Mouse (Mus musculus) adrenal gland, postnatal 14 days (tissue): ENCODE measurements around the gene Hoxd8. TPM values are rescaled to one million over a fixed set of nuclear protein-coding genes. Genes with fewer than 3 reads are reported as not detected.
A peak's percentile ranks its signal among the peaks of the same experiment; 100 is the strongest.

Experiments
- DNase-seq: peaks from one replicate; pipeline ENCODE4 v3.0.0; 2021; ENCODE audit warnings: mixed read lengths
- total RNA-seq: library from RNA; stranded (reverse); gene quantifications from 2 replicates; pipeline ENCODE4 v1.2.3, GENCODE M21; 2021

The Hoxd8 gene
- total RNA-seq, 1 experiment from 2014 or later: 24.6 TPM

DNA sequence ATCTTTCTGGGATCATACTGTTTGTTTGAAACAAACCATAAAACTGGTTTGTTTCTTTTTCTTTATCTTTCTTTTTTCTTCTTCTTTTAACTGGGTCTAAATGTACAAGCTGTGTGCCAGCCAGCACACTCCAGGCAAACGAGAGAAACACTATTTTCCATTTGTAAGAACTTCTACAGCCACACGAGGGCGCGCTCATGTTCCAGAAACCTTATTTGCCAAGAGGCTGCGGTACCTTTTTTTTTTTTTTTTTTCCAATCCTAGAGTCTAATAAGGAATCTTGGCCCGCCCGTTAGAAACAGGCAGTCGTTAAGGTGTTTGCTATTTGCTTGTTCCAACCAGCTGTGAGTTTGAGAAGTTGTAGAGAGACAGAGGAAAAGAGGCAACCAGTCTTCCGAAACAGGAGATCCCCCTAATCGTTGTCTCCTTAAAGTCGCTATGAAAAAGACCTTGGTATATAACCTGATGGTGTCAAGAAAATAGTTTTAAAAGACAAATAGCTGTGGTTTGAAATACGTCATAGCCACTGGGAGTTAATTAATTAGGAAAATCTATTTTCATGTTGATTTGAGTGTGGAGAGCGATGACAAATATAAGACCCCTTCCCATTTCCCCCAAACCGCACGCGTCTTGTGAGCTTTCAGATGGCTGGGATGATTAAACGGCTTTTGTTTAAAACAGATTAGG, 18.0 kb upstream of the Hoxd8 start:
- peak; percentile 79 for DNase-seq

DNA sequence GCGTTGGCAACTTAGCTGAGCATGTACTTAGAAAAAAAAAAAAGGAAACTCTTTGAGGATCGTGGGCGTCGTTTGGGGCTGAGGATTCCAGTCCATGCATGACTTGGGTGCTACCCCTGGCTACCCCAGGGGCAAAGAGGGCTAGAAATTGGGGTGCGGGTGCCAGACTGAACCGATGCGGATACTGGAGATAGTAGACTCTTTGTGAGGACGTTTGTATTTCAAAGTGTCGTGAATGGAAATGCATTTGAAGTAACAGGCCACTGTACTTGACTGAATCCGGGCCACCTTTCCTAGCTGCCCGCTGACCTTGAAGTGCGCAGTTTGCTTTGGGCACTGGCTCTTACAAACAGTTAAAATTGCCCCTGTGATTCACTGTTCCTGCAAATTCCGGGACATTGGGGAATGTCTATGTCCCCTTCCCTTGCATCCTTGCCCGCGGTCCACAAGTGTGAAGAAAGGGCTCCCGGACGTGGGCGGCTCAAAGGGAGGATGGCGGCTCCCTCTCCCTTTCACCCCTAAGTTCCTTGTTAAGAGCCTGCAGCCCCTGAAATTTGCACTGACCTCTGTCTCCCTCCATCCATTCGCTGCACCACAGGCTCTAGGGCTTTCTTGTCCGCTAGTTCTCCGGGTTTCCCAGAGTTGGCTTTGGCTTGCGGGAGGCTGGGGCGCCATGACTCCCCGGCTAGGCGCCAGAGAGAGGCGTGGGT, 17.3 kb upstream of the Hoxd8 start:
- no peak for DNase-seq

DNA sequence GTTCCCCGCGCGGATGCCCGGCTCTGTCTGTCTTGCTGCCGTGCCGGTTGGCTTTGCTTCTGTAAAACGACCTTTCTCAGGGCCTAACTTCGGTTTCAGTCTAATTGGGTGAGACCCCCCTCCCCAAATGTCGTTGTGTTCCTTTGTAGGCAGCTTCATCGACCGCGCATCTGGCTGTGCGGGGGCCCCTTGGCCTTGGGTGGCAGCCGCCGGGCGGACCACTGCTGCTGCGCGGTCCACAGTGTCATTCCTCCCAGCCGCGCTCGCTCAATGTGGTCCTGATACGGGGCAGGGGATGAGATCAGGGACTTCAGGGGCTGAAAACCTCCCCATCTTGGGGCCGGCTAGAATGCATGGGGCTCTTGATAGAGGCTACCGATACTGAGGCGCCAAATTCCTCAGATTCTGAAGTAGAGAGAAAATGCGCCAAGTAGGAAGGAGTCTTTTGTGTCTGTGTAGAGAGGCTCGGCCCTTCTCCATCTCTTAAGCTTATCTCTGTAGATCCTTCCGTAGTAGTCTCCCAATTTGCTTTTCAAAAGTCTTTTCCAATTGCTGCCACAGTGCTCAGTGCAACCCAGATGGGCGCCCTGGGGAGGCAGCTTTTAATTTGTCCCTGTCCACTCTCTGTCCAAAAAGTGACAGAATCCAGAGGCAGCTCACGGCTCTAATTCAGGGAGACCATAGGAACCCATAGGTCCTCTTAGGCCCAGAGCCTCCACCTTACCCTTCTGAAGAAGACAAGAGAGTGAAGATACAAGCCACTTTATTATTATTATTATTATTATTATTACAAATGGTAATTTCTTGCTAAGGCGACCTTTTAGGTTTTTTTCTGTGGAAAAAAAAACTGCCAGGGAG, 16.5 kb upstream of the Hoxd8 start:
- peak; percentile 4 for DNase-seq

- peak; percentile 3 for DNase-seq
Observed at GRCm38 (mm10) chr2:74688795-74689573, 15.4 kb upstream of the Hoxd8 start.

- peak; percentile 3 for DNase-seq
Observed at GRCm38 (mm10) chr2:74689574-74690337, 14.7 kb upstream of the Hoxd8 start.

- no peak for DNase-seq
Observed at GRCm38 (mm10) chr2:74690338-74690716, 14.1 kb upstream of the Hoxd8 start.

DNA sequence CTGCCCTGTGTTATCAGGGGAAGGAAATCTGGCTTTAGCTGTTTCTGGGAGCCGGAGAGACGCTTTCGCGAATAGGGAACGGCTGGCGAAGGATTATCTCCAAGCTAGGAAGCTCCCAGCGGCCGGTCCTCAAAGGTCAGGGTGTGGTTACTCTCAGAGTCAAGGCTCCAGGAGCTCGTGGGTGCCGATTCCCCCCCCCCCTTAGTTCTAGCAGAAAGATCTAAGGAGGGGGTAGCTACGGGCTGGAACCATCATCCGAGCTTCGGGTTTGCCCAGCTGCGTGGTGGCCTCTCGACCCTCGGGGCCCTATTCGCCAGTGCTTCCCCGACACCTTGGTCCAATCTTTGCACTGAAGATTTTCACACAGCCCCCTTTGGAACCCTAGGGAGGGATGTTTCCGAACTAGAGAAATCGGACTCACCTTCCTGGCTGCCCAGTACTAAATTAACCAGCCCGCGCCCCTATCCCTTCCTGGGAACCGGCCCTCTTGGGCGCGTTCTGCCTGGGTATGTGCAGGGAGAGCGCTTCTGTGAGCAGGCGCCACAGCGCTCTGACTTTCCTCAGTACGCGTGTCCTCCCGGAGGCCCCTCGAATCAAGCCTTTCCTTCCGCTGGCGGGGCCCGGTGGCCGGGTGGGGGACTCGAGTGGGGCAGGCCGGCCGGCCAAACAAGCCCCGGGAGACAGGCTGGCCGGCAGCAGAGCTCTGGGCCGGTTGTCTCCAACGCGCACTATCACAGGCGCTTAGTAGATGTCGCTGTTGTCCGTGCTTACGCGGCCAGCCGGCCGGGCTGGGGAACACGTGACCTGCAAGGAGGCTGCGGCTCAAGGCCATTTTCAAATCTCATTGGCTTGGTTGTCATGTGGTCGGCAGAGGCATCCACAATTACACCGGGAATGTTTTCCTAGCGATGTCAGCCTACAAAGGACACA, 13.1 kb upstream of the Hoxd8 start, which contains the start of gene Hoxd10:
TSS of gene Hoxd10 (plus strand) at position 903 of the 930 bp plus-strand sequence.
- peak; percentile 82 for DNase-seq

DNA sequence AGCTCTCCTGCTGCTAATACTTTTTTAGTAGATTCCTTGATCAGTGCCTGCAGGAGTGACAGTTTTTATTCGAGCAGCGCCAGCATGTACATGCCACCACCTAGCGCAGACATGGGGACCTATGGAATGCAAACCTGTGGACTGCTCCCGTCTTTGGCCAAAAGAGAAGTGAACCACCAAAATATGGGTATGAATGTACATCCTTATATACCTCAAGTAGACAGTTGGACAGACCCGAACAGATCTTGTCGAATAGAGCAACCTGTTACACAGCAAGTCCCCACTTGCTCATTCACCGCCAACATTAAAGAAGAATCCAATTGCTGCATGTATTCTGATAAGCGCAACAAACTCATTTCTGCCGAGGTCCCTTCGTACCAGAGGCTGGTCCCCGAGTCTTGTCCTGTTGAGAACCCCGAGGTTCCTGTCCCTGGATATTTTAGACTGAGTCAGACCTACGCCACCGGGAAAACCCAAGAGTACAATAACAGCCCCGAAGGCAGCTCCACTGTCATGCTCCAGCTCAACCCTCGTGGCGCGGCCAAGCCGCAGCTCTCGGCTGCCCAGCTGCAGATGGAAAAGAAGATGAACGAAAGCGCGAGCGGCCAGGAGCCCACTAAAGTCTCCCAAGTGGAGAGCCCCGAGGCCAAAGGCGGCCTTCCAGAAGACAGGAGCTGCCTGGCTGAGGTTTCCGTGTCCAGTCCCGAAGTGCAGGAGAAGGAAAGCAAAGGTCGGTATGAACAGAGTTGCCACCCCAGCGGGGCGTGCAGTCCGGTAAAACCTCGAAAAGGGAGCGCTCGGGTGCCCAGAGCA, 12.2 kb upstream of the Hoxd8 start:
- DNase-seq: no peak

GRCm38 (mm10) chr2:74692808-74693431, 11.5 kb upstream of the Hoxd8 start:
- no peak for DNase-seq

DNA sequence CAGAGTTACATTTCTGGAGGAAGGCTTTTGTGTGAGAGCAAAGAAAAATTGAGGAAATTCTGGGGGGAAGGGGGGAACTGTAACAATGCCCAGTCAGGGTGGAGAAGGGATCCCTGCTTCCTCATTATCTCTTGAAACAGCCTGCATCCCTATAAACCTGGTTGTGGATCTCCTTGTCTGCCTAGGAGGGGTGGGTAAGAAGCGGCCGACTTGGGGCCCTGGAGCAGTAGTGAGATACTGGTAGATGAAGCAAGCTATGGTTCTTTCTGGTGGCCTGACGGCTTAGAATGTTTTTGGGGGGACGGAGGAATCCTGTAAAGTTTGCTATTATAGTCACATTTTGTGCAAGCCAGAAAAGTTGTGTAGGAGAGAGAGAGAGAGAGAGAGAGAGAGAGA, 11.0 kb upstream of the Hoxd8 start:
- no peak for DNase-seq

- DNase-seq: no peak
Observed at GRCm38 (mm10) chr2:74694066-74694465, 10.3 kb upstream of the Hoxd8 start.

- DNase-seq: no peak
Observed at GRCm38 (mm10) chr2:74695383-74695782, 9.0 kb upstream of the Hoxd8 start.

DNA sequence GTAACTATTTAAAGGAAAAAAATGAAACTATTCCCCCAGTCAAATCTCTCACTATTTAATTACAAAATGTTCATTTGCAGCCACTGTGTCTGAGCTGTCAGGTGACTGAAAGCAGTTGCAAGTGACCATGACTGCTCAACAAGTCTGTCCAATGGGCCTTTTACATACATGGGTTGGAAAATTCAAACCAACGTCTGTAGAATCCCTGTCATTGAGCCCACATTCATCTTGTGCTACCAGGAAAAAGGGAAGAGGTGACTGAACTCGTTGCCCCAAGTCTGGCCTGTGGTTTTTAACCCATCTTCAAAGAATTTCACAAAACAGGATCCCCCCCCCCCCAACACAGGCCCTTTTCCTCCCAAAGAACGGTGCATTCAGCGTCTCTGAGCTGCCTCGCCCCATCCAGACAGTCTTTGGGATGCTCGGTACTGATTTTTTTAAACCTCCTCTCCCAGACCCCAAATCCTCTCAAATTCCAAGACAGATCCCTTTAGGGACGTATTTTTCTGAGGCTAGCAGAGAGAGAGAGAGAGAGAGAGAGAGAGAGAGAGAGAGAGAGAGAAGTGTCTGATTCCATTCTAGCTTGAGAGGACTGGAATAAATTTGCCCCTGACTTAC, 8.5 kb upstream of the Hoxd8 start:
- DNase-seq: no peak

DNA sequence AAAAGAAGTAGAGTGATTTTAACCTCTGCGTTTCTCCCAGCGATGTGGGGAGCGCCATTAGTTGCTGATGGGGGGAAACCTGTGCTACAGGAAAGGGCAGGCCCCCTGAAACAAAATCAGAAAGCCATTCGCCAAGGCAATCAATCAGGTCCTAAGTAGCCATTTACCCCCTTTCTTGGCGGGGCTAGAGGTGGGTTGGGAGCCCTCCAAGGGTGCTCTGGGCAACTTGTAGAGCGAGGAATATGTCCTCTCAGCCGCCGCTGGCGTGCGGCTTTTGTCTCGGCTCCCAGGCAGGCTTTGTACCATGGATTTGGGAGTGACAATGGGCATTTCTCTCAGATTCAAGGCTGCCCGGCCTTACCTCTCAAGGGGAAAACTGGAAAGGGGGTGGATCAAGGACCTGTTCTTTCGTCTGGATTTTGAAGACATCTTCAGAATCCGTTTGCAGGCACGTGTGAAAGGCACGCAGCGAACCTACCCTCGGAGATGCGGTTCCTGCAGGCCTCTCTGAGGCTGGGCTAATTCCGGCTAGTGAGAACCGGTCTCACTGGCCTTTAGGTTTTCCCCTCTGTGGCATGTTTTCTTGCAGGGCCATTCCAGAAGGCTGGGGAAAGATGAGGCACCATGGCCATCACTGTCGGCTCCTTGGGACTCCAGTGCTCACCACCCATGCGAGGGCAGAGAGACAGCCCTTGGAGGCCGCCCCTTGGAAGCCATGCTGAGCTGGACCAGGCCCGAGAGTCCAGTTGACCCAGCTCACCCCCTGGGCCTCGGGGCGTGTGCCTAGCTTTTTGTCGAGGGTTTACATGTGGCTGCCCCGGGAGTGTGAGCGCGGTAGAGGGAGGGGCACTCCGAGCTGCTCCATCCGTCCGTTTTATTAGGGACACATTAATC, 7.7 kb upstream of the Hoxd8 start:
- DNase-seq: no peak

DNA sequence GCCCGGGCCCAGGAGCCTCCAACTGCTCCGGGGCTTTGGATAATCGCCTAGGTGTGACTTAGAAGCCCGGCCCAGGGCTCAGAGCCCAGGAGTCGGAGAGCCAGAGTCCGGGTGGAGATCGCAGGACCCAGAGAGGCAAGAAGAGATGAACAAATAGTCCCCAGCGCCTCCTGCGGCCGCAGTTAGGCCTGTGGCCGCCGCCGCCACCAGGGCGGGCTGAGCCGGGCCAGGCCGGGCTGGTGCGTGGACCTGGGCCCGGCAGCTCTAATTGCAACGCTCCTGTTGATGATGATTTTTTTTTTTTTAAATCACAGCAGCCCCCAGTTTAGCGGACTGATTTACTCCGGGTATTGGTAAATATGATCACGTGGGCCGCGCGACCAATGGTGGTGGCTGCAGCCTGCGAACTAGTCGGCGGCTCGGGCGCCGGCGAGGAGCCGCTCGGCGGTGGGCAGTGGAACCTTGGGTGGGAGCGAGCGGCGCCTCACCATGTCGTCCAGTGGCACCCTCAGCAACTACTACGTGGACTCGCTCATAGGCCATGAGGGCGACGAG, 6.8 kb upstream of the Hoxd8 start, which contains the start of gene Hoxd9:
TSS of gene Hoxd9 (plus strand) at position 161 of the 555 bp plus-strand sequence.
- peak; percentile 85 for DNase-seq

DNA sequence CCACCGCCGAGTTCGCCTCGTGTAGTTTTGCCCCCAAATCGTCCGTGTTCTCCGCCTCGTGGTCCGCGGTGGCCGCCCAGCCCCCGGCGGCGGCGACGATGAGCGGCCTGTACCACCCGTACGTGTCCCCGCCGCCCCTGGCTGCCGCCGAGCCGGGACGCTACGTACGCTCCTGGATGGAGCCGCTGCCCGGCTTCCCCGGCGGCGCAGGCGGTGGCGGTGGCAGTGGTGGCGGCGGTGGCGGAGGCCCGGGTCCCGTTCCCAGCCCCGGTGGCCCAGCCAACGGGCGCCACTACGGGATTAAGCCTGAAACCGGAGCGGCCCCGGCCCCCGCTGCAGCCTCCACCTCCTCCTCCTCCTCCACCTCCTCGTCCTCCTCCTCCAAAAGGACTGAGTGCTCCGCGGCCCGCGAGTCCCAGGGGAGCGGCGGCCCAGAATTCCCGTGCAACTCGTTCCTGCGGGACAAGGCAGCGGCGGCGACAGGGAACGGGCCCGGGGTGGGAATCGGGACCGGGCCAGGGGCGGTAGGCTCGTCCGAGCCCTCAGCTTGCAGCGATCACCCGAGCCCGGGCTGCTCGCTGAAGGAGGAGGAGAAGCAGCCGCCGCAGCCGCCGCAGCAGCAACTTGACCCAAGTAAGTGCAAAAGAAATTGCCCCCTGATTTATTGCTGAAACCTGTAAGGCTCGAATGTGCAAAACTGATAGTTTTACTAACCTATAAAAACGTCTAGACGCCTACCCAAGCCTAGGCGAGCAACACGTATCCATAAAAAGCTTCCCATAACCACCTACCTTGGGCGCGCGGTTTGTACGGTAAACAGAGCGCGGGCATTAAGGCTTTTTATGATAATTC, 6.0 kb upstream of the Hoxd8 start:
- DNase-seq: peak; percentile 60
